Mouse (Mus musculus) left cerebral cortex, postnatal 25 days (tissue): ENCODE results near the gene Hk1. TPM values are rescaled to one million over a fixed set of nuclear protein-coding genes. Genes with fewer than 3 reads are reported as not detected.

ENCODE experiments used
- DNase-seq, 2 experiments: peaks; one replicate each; pipeline ENCODE4 v3.0.0; 2022; ENCODE audit warnings: low spot score in 2 of 2, mixed read lengths in 1 of 2
- intact Hi-C: fragments of 180-260 bp; cut with DNase I; formaldehyde crosslinking; loops from one replicate; pipeline ENCODE4 v1.15.1; 2025
- total RNA-seq, 2 experiments: library from RNA; stranded (reverse); gene quantifications; 2 replicates each; pipeline ENCODE4 v1.2.3; 2021

Gene Hk1
- 100 to 1,000 TPM; 305 to 321 TPM for total RNA-seq

- DNase-seq: no peak
- intact Hi-C loops: no loop called here
Observed at GRCm38 (mm10) chr10:62379808-62380207, at the start of gene Hk1. Gene Hk1, minus strand, starts transcription at chr10:62379908.

GRCm38 (mm10) chr10:62425081-62425871, 45.6 kb upstream of the Hk1 start:
- intact Hi-C loops: no loop called here
- no peak for DNase-seq

- intact Hi-C loops: no loop called here
- no peak for DNase-seq
Observed at GRCm38 (mm10) chr10:62422255-62422654, 42.5 kb upstream of the Hk1 start, which contains the start of gene Hkdc1. Gene Hkdc1, minus strand, starts transcription at chr10:62422491.

- intact Hi-C loops: no loop called here
- no peak for DNase-seq
Observed at GRCm38 (mm10) chr10:62421127-62421526, 41.4 kb upstream of the Hk1 start.

GRCm38 (mm10) chr10:62420399-62420798, 40.7 kb upstream of the Hk1 start:
- intact Hi-C loops: no loop called here
- no peak for DNase-seq

GRCm38 (mm10) chr10:62419422-62419821, 39.7 kb upstream of the Hk1 start:
- intact Hi-C loops: no loop called here
- DNase-seq: no peak

GRCm38 (mm10) chr10:62418831-62419356, 39.2 kb upstream of the Hk1 start:
- DNase-seq: no peak
- intact Hi-C loops: no loop called here

GRCm38 (mm10) chr10:62413606-62413982, 33.9 kb upstream of the Hk1 start:
- DNase-seq: no peak
- intact Hi-C loops: no loop called here

- DNase-seq: no peak
- intact Hi-C loops: no loop called here
Observed at GRCm38 (mm10) chr10:62412906-62413605, 33.3 kb upstream of the Hk1 start.

GRCm38 (mm10) chr10:62411431-62412410, 32.0 kb upstream of the Hk1 start:
- intact Hi-C loops: loop anchor here (2.0 kb wide), 2 partner anchors 71 to 137 kb away; no protein-coding TSS in a partner anchor
- DNase-seq: peak; percentile 23 to 76

- DNase-seq: peak; percentile 42 to 86
- intact Hi-C loops: loop anchor here (2.0 kb wide), 2 partner anchors 70 to 136 kb away; no protein-coding TSS in a partner anchor
Observed at GRCm38 (mm10) chr10:62410943-62411342, 31.2 kb upstream of the Hk1 start.

GRCm38 (mm10) chr10:62404901-62405300, 25.2 kb upstream of the Hk1 start:
- intact Hi-C loops: no loop called here
- peak in 1 of 2 experiments; percentile 11 for DNase-seq

GRCm38 (mm10) chr10:62401641-62402111, 22.0 kb upstream of the Hk1 start:
- intact Hi-C loops: no loop called here
- peak in 1 of 2 experiments; percentile 42 for DNase-seq

- intact Hi-C loops: no loop called here
- DNase-seq: no peak
Observed at GRCm38 (mm10) chr10:62383011-62383410, 3.3 kb upstream of the Hk1 start.

- intact Hi-C loops: no loop called here
- no peak for DNase-seq
Observed at GRCm38 (mm10) chr10:62380936-62381335, 1.2 kb upstream of the Hk1 start.

- intact Hi-C loops: no loop called here
- DNase-seq: no peak
Observed at GRCm38 (mm10) chr10:62358827-62359226, 20.9 kb downstream of the Hk1 start.

- intact Hi-C loops: no loop called here
- peak; percentile 38 to 67 for DNase-seq
Observed at GRCm38 (mm10) chr10:62356105-62356730, 23.5 kb downstream of the Hk1 start.

- intact Hi-C loops: no loop called here
- DNase-seq: no peak
Observed at GRCm38 (mm10) chr10:62345147-62345546, 34.6 kb downstream of the Hk1 start.
